Mouse (Mus musculus): ENCODE measurements around the gene Myo1e. TPM values are rescaled to one million over a fixed set of nuclear protein-coding genes. Genes with fewer than 3 reads are reported as not detected.
A peak's percentile ranks its signal among the peaks of the same experiment; 100 is the strongest.

Gene Myo1e
- total RNA-seq, 2 experiments from 2014 or later = 9.7 to 11.2 TPM

GRCm38 (mm10) chr9:70283151-70283550, 76.0 kb downstream of the Myo1e start:
- DNase-seq = no peak

DNA sequence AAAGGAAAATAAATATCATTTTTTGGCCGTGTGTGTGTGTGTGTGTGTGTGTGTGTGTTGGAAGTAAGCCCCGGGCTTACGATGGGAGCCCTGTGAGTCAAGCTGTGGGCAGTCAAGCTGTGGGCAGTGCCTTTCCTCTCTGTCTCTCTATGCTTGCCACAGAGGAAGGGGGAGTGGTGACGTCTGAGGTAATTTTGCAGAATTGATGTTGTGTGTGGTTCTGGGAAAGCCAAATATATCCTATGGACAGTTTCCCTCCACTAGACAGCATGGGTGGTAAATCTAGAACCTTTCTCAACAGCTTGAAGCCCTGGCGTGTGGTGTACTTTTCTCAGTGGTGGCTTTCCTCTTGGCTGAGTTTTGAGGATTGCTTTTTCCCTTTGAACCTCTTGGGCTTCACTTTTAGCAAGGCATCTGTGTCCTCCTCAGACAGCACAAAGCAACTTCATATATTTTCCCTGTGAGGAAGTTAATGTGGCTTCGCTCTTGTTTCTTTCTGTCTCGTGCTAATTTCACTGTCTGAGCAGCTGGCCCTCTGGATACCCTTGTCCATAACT, 77.5 kb downstream of the Myo1e start:
- peak in 1 of 2 experiments; percentile 19 for DNase-seq

DNA sequence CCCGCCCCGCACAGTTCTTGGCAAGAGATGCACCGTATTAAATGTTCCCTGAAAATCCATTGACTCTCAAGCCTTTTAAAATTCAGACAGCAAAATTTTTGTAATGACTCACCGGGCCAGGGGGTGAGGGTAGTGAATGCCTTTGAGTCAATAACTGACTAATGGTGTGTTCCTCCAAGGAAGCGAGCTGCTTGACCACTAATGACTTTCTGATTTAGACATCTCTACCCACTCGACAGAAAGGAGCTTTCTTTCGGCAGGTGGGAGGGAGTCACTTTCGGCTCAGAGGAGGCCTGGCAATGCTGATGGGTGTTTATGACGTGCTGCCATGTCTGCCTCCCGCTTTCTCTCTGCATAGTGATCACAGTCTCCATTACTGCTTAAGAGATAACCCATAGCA, 83.6 kb downstream of the Myo1e start:
- DNase-seq = no peak

- peak in 1 of 2 experiments; percentile 9 for DNase-seq
These were observed 89.8 kb downstream of the Myo1e start for GRCm38 (mm10) chr9:70296916-70297315.

DNA sequence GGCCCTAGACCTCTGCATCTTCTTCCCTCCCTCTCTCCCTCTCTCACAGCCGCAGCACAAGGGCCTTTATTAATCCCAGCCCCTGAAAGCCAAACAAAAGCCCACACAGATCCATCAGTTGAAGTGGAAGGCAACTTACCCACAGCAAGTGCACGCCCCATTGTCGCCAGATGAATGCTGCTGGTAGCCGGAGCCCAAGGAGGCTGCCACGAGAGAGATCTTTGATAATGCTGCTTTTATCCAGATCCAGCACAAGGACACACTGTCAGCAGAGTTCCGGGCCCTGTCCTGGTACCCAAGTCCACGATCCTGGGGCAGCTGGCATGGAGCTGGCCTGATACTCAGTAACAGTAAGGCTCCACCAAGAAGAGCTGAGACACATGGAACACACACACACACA, 91.1 kb downstream of the Myo1e start:
- DNase-seq = no peak

- no peak for DNase-seq
These were observed 93.6 kb downstream of the Myo1e start for GRCm38 (mm10) chr9:70300705-70301104.

DNA sequence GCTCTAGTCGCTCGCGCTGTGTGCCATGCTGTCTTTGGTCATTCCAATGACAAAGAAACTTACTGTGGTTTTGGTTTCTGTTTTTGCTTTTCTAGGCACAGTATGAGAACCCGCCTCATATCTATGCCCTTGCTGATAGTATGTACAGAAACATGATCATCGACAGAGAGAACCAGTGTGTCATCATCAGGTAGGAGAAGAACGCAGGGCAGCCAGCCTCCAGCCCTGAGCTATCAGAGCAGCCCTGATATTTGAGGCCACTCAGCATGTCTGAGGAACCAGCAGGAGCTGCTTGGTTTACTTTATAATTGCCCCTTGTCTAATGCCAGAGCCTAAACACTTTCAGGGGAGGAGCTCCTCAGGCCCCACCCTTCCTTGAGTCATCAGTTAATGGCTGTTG, 94.4 kb downstream of the Myo1e start:
- DNase-seq = no peak

- DNase-seq = no peak
These were observed 97.8 kb downstream of the Myo1e start for GRCm38 (mm10) chr9:70304901-70305300.

GRCm38 (mm10) chr9:70310046-70310445, 102.9 kb downstream of the Myo1e start:
- DNase-seq = no peak

GRCm38 (mm10) chr9:70314019-70314418, 106.9 kb downstream of the Myo1e start:
- DNase-seq = no peak

DNA sequence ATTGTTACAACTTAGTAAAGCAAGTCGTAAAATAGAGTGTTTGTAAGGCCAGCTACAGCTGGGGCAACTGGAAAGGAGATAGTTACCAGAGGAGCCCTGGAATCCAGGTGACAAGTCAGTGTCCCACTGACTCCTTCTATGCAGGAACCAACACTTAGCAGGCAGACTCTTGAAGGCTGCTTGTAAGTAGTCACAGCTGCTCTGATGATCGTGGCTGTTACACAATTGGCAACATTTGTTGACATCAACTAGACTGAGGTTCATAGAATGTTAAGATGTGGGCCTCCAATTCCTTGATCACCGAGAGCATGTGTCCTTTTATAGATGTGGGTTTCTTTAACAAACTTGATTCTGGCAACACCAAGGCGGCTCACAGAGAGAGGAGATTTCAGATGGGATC, 108.0 kb downstream of the Myo1e start:
- peak in 1 of 2 experiments; percentile 16 for DNase-seq

- DNase-seq = peak; percentile 53 to 54
These were observed 111.5 kb downstream of the Myo1e start for GRCm38 (mm10) chr9:70318601-70319000.

DNA sequence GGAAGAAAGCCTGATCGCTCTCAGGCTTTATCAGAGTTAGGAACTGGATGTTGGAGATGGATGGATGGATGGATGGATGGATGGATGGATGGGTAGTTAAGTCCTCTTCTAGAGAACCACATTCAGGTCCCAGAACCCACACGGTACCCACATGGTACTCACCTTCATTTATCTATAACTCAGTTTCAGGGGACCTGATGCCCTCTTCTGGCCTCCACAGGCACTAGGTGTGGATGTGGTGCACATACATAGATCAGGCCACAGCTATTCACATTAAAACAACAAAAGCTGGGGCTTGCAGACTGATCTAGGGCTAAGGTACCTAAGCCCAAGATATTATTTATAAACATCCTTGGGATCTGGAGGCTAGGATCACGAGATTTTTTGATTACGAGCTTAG, 117.2 kb downstream of the Myo1e start:
- no peak for DNase-seq

- DNase-seq = peak; percentile 28 to 64
These were observed 118.9 kb downstream of the Myo1e start for GRCm38 (mm10) chr9:70325880-70326595.

DNA sequence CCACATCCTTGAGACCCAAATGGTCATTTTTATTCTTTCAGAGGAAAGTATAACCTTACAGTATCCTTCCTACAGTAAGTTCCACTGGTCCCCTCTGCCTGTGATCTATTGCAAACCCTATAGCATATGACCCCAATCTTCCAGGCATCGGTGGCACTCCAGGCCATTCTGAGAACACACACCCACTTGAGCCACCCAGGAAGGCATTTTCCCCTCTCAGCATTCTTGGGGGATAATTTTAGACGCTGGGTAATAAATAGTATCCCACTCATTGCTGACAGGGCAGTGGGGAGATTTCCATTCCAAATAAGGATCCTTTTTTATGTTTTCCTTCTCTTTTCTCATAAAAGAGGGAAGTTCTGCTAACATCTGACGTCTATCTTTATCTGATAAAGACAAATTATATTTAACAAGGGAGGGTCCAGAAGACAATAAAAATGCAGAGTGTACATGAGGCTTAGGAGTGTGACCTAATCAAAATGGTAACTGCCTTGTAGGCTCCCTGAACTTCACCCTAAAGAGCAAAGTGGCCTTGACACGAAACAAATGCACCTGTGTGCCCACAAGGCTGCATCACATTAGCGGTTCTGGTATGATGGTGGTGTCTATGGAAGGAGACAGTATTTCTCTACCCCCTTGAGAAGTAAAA, 121.2 kb downstream of the Myo1e start:
- DNase-seq = peak; percentile 14 to 35

DNA sequence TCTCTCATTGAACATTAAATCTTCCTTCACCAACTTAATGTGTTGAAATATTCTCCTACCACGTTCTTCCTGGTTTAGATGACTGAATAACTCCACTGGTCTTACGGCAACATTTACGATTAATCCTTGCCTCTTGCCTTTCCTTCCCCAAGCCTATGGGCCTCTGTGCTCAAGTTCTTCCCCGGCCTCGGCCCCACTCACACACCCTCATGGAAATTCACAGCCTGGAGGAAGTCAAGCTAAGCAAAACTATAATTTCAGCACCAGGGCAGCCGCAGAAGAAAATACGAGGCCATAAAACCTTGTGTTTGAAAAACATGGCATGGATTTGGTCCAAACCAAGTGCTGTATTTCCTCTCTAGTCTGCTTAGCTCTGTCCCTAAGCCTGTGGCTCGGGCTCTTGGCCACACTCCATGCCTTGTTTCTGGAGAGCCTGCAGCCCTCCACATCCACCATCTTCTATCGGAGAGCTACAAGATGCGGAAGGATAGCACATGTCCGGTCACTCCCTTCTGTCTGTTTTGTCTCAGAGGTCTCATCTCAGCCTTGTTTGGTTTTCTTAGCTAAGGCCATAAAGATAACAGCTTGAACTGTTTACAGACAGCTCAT, 124.7 kb downstream of the Myo1e start:
- DNase-seq = peak in 1 of 2 experiments; percentile 12

GRCm38 (mm10) chr9:70338391-70338790, 131.2 kb downstream of the Myo1e start:
- no peak for DNase-seq

DNA sequence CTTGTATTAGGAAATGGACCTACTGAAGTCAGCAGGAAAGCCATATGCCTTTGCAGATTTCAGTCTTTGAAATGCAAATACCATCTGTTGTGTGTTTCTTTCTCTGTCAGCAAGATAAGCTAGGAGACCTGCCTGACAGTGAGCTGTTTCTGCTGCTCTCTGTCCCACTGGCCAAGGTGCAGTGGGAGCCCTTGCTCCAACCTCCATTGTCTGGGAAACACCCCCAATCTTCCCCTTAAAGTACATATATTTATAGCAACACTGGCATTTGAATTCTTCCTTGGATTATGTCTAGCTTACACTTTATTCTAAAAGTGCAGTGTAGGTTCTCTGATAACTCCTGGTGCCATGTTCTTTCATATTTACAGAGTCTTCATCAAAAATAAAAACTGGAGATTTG, 131.7 kb downstream of the Myo1e start:
- no peak for DNase-seq

GRCm38 (mm10) chr9:70349274-70349673, 142.1 kb downstream of the Myo1e start:
- peak; percentile 42 to 67 for DNase-seq

GRCm38 (mm10) chr9:70351570-70352277, 144.6 kb downstream of the Myo1e start:
- no peak for DNase-seq

DNA sequence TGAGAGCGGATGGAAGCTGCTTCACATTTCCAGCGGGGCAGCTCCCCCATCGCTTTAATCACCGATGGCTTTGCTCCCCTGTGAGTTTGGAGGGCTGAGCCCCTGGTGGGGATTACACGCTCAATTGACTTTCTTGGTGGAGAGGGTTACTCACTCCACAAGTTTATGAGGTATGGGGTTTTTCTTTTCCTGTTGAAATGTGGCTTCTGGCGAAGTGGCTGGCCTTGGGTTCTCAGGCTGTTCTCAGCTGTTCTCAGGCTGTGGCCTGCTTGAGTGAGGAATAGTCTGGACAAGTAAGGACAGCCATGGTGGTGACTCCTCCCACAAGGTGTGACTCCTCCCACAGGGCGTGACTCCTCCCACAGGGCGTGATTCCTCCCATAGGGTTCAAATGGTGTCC, 149.1 kb downstream of the Myo1e start:
- no peak for DNase-seq

GRCm38 (mm10) chr9:70359402-70360131, 152.4 kb downstream of the Myo1e start:
- no peak for DNase-seq

Data from heart, adult 18-20 months (tissue).